Mouse (Mus musculus) gonadal fat pad, adult 2 months (tissue): ENCODE data around the gene Scd4. TPM values are rescaled to one million over a fixed set of nuclear protein-coding genes. Genes with fewer than 3 reads are reported as not detected.
"Not testable (repeated sequence)": the region's sequence is repeated elsewhere in the genome, so short reads cannot be mapped to it uniquely, and the experiment has no call there.

Experiments used
- DNase-seq: peaks from one replicate; pipeline ENCODE4 v3.0.0-alpha.2; 2012; ENCODE audit warnings: low read depth
- polyA plus RNA-seq: library from polyadenylated mRNA; depleted of rRNA; stranded (reverse); fragments of >200 nt; gene quantifications from 2 replicates; pipeline ENCODE4 v1.2.3, GENCODE M21; 2012

The Scd4 gene
- polyA plus RNA-seq, 1 experiment = 0.73 TPM

DNA sequence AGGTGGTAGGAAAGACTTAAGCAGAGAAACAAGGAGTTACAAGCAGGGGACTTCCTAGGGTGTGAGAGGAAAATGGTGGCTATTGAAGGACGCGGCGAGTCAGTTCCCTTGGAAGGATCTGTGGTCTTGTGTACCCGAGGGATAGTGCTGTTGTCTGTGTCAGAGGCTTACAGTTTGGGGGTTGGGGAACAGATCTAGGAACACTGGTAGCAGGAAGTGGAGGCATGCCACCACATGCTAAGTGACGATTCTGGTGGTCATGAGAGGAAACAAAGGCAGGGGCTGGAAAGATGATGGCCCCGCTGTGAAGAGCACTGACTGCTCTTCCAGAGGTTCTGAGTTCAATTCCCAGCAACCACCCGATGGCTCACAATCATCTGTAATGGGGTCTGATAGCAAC lies 32.4 kb upstream of the Scd4 start:
- DNase-seq = no peak

DNA sequence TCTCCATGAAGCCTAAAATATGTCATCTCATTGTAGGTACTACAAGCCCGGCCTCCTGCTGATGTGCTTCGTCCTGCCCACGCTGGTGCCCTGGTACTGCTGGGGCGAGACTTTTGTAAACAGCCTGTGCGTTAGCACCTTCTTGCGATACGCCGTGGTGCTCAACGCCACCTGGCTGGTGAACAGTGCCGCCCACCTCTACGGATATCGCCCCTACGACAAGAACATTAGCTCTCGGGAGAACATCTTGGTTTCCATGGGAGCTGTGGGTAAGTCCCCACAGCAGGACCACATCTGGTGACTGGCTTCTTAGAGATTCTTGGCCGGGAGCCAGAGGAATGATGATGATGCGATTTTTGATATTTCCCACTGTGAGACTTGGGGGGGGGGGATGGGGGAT lies 31.7 kb upstream of the Scd4 start:
- no peak for DNase-seq

DNA sequence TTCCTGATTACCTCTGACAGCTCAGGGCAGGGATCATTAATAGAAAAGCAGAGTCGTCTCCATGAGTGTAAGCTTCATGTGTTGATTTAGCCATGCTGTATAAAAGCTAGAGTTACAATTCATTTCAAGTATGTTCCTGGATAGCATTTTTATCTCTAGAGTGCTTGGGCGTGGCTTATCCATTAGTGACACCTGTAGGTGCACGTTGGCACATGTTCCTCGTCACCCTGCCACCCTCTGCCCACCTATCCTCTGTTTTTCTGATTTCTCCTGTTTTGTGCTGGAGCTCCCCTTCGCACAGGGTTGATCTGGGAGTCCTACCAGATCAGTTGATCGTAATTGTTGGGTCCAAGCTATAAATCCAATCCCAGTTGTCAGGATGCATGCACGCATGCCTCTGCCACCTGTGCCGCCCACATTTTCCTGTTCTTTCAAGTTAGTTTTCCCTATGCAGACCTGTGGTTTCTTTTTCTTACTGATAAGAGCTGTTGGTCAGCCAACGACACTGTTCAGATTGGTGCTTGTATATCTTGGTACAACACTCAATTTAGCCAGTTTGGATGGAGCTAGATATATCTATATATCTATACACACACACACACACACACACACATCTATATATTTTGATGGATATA lies 31.1 kb upstream of the Scd4 start:
- DNase-seq = no peak

DNA sequence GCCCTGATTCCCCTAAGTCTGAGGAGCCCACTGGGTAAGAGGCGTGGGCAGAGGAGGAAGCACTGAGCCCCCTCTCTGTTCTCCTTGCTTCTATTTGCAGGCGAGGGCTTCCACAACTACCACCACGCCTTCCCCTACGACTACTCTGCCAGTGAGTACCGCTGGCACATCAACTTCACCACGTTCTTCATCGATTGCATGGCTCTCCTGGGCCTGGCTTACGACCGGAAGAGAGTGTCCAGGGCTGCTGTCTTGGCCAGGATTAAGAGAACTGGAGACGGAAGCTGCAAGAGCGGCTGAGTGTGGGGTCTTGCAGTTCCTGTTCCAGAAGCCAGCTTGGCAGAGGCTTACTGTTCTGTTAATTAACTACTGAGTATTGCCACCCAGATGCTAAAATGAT lies 30.0 kb upstream of the Scd4 start:
- no peak for DNase-seq

DNA sequence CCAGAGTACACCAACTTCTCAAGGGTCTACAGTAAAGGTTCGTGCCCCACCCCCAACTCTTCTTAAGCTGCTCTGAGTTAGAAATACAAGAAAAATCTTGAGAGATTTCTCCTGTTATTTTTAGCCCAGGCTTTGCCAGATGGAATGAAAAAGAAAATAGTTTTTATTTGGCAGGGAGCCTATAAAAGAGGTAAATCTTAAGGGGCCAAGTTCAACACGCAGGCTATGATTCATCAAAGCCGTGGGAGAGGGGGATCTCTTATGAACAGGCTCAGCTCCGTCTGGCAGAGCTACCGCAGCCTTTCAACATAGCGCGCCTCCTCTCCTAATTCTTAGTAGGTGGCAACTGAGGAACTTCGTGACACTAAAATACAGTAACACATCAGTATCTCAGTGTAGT lies 29.4 kb upstream of the Scd4 start:
- no peak for DNase-seq

DNA sequence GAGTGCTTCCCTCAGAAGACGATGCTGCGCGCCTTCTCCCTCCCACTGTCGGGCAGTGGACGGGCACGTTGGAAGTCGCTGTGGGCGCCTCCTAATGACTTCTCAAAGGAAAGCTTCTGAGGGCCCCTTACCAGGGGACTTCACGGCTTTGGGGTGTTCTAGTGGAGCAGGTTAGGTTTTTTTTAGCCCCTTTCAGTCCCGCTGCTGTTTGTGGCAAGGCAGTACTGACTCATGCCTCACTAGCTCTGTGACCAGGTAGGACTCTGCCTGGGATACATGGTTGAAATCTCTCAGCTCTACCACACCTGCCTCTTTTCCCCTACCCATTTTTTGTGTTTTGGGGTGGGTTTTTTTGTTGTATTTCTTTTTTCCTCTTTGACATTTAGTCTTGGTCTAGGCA lies 28.5 kb upstream of the Scd4 start:
- no peak for DNase-seq

DNA sequence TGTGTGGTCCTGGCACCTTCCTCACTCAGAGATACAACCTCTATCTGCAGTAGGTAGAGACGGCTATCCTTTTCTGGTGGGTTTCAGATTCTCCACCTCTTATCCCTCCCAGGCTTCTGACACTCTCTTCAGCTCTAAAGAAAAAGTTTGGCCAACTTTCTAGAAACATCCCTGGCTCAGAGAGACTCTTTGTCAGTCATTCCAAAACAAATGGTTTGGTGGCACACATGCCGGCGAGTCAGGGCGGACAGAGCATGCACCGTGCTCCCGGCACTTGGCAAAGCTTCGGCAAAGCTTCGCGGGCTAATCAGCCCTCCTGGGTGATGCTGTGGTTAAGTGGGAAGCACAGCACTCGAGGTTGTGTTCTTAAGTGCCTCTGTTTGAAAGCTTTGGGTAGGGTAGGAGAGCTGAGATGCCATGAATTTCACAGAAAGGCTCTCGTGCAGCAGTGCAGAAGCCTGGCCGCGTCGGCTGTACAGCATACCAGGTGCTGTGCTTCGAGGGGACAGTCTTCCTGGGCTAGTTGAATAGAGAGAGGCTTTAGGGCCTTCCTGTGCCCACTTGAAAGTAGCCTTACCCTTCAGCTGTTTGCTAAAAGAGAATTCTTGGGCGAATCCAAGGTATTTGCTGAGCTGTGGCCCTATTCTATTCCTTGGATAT lies 27.9 kb upstream of the Scd4 start:
- no peak for DNase-seq

DNA sequence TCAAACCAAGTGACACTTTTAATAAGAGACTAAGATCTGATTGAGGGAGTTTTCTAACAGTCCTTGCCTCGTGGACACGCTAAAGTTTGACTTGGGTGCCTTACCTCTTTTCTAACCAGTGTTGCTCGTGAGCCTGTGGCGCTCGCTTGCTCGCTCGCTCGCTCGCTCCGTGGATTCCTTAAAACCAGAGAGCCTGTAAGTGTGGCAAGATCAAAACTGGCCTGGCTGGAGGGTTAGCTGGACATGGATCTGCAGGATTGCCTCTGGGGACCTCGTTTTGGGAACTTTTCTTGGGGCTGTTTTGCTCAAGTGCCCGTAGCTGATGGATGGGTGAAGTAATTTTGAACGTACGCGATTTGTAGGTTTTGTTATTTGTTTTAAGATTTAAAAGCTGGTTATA lies 27.2 kb upstream of the Scd4 start:
- no peak for DNase-seq

DNA sequence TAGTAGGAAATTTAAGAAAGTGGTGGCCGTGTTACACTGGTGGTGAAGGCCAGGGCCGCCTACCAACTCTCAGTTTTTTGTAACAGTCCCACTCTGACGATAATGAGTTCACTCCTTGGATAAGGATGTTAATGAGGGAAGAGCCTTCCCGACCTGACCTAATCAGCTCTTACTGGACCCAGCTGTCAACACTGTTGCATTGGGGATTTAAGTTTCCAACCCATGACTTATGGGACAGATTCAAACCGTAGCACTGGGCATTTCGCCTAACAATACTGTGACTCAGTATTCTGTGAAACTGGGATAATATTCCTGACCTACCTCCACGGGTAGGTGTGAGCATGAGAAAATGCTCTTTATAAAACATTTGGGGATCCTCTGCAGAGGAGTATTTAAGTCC lies 26.7 kb upstream of the Scd4 start:
- no peak for DNase-seq

DNA sequence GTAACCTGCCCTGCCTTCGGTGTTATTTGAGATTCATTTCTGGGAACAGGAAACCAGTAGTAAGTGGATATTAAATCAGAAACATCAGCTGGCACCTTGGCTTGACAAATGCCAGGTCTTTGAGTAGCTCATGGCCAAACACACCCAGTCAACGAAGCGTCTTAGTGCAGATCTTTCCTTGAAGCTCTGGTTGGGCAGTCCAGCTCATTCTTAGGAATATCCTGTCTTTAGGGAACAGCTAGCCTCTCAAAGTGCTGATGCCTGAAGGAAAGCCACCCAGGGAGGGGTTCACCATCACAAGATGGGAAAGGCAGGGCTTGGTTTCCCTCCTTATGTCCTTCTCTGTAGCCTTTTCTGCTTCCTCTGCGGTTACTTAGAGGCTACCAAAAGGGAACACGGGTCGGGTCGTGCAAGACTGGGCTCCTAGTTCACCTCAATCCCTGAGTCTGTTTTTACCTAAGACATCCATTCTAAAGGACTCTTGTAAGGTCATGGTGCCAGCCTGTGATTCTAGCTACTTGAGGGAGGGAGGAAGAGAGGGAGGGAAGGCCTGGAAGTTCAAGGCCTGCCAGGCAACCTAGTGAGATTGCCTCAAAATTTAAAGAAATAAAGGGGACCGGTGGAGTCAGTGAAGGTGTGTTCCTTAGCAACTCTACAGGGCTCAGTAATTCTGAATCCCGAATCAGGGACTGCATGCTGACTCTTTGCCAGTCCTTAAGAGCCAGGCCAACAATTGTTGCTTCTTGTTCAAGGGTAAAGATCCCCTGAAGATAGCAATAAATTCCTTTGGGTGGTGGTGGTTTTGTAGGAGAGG lies 25.6 kb upstream of the Scd4 start:
- DNase-seq = no peak

DNA sequence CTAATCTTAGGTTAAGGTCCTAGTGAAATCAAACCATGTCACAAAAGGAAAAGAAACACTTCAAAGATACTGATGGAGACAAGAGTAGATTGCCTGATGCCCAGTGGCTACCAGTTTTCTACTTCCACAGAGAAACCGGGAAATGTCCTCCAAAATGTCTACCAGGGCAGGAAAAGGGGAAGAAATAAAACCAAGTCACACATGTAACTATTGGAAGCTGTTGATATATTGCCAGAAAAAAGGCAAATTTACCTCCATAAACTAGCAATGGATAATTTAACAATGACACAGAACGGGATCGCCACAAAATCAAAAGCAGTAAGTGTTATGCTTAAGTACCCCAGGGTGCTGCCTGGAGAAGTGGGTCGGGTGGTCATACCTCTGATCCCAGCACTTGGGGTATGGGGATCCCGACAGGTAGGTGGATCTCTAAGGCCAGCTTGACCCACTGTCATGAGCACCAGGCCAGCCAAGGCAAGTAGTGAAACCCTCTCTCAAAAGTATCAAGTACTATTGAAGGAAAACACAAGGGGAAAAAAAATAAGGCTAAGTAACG lies 24.9 kb upstream of the Scd4 start:
- DNase-seq = no peak

DNA sequence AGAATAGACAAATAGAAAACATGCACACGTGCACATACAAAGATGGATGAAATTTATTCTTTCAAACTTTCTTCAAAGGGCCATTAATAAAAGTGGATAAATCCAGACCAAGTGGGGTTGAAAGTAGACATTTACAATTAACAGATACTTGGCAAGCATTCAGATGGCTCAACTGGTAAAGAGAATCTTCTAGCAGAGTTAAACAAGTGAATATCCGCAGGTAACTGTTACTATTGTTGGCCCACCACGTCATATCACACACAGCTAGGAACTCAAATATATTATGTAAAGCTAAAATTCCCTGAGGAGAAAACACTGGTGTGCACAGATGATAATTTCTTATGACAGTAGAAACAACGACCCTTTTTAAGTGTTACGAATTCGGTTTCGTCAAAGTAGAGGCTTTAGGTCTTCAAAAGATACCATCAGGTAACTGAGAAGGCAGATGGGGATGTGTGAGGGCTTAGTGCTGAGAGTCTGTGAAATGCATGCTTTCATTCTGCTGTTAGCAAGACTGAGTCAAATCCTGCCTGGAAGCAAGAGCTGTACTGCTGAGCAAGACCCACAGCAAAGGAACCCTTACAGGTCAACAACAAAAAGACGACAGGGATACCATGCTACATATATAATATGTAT lies 24.2 kb upstream of the Scd4 start:
- DNase-seq = no peak

DNA sequence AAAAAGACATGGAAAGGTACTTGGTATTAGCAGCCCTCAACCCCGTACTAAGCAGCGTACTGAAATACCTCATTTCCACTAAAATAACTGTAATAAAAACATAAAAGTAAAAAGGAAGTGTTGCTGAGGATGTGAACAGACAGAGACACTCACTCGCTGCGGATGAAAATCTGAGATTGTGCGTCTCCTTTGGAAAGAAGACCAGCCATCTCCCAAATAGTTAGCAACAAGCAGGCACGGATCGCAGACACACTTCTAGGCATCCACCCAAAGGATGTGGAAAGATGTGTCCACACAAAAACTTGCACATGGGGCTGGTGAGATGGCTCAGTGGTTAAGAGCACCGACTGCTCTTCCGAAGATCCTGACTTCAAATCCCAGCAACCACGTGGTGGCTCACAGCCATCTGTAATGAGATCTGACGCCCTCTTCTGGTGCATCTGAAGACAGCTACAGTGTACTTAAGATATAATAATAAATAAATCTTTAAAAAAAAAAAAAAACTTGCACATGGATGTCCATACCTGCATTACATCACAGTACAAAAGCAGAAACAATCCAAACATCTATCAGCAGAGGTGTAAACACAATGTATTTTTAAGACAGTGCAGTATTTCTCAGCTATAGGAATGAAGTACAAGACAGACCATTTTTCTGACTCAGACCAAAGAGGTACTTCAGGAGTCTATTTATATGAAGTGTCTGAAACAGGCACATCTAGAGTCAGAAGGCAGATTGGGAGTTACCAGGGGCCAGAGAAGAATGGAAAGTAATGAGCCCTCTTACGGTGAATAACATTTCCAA lies 23.3 kb upstream of the Scd4 start:
- no peak for DNase-seq

DNA sequence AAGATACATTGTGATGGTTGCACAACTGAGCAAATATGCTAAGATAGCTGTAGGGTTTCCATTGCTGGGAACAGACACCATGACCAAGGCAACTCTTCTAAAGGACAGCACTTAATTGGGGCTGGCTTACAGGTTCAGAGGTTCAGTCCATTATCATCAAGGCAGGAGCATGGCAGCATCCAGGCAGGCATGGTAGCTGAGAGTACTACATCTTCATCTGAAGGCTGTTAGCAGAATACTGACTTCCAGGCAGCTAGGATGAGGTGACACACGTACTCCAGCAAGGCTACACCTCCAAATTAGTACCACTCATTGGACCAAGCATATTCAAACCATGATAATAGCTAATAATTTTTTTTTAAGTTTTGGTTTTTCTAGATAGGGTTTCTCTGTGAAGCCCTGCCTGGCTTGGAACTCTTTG lies 22.7 kb upstream of the Scd4 start:
- not testable (repeated sequence) for DNase-seq

DNA sequence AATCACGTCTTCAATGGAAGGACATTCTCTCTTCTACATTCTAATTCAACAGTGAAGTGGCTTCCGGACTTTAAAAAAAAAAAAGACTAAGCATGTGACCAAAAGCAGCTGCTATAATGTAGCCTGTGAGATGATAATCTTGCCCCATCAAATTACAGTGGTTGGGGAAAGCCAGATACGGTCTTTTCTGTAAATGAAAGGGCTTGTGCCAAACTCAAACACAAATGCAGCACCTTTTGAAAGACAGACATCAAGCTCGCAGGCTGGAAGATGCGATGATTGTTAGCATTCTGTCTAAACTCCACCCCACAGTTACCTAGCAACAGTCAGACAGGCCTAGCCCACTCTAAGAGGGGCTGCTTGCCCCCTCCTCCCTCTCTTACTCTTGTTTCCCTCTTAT lies 22.1 kb upstream of the Scd4 start:
- DNase-seq = no peak

DNA sequence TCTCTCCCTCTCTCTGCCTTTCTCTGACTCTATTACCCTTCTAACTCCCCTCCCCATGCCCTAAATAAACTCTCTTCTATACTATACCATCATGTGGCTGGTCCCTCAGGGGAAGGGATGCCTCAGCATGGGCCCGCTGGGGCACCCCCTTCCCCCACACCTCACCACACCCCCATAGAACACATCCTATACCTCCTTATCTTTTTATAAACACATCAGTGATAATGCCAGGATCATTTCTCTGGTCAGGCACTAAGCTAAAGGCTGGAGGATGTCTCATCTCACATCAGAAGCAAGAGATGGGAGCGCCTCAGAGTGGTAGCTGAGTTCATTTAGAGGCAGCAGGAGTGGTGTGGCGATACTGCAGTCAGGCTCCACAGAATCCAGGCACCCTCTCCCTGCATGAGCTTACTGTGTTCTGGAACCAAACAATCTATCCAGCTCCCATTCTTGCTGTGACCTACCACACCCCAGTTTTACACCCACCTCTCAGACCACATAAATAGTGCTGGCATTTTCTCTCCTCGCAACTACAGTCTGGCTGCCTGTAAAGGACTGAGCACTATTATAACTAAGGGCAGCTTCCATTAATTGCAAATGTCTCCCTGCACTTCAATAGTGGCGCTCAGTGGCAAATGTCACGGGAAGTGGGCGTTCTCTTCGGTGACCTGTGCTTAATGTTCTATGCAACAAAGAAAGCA lies 21.4 kb upstream of the Scd4 start:
- DNase-seq = no peak

DNA sequence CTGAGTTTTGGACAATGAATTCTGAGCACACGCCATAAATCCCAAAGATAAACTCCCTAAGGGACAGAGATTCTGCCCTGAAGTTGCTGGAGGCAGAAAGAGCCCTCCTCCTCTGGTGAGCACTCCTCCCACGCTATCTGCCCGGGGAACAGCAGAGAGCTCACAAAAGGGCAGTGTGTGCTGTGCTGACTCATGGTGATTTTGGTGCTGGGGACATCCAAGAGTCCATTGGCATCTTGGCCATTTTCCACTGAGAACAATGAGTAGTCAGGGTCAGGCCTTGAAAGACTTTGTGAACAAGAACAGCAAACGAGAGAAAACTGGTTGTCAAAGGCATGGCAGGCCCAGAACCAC lies 20.9 kb upstream of the Scd4 start:
- DNase-seq = no peak

DNA sequence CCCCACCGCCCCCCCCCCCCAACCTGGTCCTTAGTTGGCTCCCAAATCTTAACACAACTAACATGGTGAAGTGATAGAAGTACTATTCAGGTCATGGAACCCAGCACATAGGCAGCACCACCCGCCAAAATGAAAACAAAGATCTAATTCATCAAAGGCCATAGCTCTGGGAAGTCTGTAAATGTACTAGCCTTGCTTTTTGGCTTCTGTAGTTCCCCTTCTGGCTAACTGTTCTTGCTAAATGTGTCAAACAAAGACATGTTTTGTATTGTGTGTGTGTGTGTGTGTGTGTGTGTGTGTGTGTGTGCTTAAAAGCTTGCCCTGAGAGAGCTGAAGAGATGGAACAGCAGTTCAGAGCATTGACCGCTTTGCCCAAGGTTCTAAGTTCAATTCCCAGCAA lies 19.8 kb upstream of the Scd4 start:
- no peak for DNase-seq

DNA sequence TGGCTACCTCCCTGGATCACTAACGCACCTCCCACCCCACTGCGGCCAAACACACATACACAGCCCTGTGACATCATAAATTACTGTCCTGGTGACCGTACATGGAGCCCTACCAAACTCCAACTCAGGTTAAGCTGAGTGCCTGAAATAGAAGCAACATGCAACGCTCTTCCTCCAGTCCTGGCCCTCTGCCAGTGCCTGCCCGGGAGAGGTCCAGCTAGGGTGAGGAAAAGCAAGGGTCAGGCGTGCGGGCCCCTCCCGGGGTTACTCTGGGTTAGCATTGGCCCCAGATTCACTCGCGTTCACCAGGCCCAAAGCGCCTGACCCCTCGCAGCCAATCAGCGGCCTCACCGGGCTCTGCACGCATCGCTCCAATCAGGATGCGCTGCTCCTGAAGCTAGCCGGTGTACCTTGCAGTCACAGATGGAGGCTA lies 18.5 kb upstream of the Scd4 start:
- DNase-seq = no peak

DNA sequence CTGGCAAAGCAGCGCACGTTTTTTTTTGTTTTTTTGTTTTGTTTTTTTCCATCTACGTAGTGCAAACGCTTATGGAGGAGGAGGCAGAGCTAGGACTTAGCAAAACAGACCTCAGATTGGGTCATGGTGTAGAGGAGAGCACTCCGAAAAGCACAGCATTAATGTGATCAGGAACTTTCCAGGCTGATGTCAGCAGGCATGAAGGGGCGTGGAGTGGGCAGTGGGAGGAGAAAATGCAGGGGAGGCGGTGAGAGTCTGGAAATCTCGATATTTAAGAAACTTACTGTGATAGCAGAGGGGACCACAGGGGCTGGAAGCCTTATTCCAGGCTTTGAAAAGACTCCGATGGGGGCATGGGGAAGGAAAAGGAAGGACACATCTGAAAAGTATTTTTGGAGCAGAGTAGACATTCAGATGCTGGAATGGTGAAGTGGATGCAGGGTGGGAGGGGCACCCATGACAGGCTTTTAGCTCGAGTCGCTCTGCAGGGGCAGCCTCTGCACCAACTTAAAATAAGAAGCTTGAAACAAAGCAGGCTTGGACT lies 17.9 kb upstream of the Scd4 start:
- DNase-seq = no peak
